Mouse (Mus musculus): ENCODE data around the gene Ehhadh.
A peak's percentile ranks its signal among the peaks of the same experiment; 100 is the strongest.
"Not testable (repeated sequence)": the region's sequence is repeated elsewhere in the genome, so short reads cannot be mapped to it uniquely, and the experiment has no call there.

The Ehhadh gene

GRCm38 (mm10) chr16:21793875-21794696 lies 6.5 kb upstream of the Ehhadh start, which contains the start of gene Map3k13:
TSS of gene Map3k13 (plus strand) at chr16:21794346.
- DNase-seq = peak; percentile 93

- DNase-seq = not testable (repeated sequence)
Measured at GRCm38 (mm10) chr16:21793080-21793810, 5.6 kb upstream of the Ehhadh start.

DNA sequence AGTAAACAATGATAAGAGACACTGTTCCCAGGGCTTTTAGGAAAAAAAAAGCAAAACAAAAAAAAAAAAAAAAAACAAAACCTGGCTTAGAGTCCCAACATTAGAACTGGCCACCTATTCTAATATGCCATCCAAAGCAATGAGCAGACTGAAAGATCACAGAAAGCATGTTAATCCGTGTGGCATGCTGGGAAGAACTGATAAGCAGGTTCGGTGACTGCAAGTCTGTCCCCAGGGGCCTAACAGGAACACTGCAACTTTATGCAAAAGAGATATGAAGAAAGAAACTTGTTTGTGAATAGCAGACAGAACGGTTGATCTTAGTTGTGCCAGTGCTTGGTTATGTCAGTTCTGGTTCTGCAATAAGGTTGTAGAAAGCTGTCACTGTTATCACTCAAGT lies 4.2 kb upstream of the Ehhadh start:
- DNase-seq = no peak

DNA sequence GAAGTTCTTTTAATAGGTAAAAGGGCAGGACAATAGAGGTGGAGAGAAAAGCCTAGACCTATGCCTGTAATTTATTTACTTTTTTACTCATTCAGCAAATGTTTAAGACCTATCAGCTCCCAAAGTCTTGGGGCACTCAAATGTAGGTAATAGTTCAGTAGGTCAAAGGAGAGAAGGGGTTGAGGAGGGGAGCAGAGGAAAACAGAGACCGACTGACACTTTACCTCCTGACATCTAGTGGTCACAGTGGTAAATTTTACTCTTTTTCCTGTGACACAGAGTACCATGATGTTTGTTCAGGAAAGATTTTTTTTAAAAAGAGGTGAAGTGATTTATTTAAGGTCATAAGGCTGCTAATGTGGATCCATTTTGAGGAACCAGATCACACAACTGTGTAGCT lies 2.9 kb upstream of the Ehhadh start:
- DNase-seq = no peak

- DNase-seq = no peak
Measured at GRCm38 (mm10) chr16:21789180-21789579, 1.6 kb upstream of the Ehhadh start.

GRCm38 (mm10) chr16:21788581-21788980 lies 974 bp upstream of the Ehhadh start:
- peak; percentile 46 for DNase-seq

DNA sequence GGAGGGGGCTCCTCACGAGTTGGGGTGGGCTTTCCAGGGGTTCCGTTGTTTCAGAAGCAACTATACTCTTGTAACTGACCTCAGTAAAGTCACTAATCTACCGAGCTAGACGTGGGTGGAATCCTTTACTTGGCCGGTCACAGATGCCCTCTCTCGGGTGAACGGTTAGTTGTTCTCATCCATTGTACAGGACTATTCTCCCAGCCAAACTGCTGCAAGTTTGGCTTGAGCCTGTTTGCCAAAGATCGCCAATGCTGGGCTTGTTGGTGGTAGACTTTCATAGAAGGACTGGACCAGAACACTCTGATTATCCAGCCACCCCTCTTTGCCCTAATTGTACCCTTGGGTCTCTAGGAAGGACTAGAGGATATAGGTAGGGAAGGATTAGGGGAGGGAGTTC lies 1.3 kb downstream of the Ehhadh start:
- DNase-seq = no peak

DNA sequence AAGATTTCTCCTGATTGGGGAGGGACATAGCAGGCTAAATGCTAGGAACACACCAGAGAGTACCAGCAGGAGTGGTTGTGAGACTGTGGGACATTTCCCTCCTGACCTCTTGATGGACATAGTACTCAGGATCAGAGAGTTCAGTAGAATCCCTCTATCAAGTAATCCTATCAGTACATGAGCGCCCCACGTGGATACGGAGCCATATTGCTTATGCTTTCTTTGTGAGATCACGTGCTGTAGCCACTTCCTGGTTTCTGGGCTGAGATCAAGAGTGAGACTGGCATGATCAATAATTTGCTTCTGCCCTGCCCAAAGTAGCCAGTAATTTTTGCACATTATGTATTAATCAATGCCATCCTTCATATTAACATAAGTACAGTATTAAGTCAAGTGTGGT lies 2.6 kb downstream of the Ehhadh start:
- no peak for DNase-seq

DNA sequence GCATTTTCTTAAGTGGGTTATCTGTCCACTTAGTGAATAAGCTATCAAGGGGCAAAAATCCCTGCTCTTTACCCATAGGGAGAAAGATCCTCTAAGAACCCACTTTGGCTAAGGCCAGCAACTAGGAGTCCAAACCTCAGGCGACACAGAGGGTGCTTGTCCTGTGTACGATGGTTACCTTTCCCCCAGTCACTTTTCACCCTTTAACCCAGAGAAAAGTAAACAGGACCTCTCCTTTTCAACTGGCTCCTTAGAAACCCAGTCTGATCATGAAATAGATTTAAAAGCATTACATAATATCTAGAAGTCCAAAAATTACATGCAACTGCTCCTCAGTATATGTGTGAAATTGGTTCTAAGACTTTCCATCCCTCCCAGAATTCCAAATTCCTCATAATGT lies 4.8 kb downstream of the Ehhadh start:
- no peak for DNase-seq

- DNase-seq = no peak
Measured at GRCm38 (mm10) chr16:21781895-21782294, 5.7 kb downstream of the Ehhadh start.

- DNase-seq = no peak
Measured at GRCm38 (mm10) chr16:21781277-21781676, 6.3 kb downstream of the Ehhadh start.

DNA sequence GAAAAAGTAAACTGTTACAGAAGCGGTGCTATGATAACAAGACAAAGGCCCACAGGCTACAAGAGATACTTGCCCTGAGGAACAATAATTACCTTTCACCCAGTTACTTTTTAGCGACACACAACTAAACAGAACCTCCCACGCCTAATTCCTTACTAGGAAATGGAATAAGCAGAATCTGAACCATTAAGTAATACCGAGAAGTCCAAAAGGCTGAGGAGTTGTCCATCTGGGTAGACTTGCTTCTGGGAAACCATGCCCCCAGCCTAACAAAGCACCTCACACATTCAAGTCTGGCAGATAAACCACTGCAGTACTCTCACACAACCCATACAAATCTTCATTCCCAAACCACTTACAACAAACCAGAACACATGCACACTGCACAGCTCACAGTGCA lies 8.5 kb downstream of the Ehhadh start:
- DNase-seq = no peak

DNA sequence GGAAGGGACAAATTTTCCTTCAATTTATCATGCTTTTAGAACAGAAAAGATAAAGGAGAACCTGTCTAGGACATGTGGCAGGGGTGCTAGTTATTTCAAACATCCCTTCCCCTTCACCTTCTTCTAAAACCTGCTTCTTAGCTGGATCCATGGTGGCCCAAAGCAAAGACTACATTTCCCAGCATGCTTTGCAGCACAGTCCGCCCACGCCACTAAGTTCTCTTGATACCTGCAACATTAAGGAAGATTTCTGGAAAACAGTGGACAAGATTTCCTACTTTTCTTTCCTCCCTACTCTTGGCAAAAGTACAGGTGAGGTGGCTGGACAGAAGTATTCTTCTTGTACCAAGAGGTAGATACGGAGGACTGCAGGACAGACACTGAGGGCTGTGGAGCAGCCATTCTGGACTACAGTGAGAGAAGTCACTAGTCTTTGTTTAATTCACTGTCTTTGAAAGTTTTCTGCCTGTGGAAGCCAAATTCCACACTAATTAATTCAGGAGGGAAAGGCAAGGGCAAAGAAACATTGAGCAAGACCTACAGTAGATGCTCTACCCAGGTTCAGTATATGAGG lies 9.2 kb downstream of the Ehhadh start:
- no peak for DNase-seq

- DNase-seq = no peak
Measured at GRCm38 (mm10) chr16:21774725-21775124, 12.9 kb downstream of the Ehhadh start.

DNA sequence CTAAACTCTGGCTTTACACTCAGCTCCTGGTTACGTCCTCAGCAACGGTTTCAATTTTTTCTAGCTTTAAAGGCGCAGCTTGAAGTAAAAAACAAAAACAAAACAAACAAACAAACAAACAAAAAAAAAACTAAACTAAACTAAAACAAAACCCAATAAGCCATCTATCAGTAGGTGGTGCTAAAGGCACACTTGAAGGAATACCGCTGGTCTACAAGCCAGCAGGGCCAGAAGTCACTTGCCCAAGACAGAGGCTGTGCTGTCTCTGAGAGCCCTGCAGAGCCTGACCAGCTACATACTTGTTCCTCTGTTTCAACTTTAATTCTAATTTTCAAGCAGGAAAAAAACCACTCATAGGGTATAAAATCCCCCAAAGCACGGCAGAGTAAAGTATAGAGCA lies 17.9 kb downstream of the Ehhadh start:
- peak; percentile 26 for DNase-seq

DNA sequence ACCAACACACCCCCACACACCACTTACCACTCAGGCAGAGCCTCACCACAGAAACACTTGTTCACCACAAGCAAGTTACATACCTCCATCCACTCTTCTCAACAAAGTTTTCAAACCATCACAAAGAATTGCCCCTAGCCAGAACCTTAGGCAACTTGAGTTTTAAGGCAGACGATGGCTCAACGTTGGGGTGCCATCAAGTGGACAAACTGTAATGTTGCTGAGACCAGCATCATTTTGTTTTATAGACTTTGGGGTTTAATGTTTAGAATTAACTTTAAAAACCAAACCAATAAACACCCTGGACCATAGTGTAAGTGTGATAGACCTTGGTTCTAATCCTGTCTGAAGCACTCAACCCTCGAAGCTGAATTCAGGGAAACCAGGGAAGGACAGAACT lies 19.4 kb downstream of the Ehhadh start:
- DNase-seq = no peak

DNA sequence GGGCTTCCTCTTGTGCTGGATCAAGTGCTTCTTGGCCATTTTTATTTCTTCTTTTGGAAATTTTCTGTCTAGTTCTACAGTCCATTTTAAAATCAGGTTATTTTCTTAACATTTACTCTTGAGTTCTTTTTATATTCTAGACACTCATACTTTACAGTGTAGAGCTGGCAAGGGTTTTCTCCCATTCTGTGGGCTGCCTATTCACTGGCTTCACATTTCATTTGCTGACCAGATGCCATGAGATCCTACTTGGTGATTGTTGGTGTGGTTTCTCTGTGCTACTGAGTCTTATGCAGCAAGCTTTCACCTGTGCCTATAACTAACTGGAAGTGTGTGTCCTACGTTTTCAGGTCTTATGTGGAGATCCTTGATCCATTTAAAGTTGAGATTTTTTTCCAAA lies 29.2 kb downstream of the Ehhadh start:
- no peak for DNase-seq

DNA sequence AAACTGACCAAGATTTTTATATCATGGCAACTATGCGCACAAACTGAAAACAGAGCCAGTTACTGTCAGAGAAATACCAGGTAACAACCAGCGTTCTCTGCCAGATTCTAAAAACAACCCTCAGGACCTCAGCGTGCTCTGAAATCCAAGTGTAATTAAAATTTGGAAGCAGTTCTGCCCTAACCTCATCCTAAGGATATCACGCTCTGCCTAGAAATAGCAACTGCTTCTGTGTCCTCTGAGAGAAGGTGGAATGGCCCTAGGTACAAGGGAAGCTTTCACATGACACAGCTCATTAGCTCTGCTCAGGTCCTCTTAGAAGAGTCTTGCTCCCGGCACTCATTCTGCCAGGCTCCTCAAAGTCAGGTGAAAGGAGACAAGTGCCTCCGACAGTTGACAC lies 44.2 kb downstream of the Ehhadh start:
- no peak for DNase-seq

- DNase-seq = no peak
Measured at GRCm38 (mm10) chr16:21742898-21743297, 44.7 kb downstream of the Ehhadh start.

DNA sequence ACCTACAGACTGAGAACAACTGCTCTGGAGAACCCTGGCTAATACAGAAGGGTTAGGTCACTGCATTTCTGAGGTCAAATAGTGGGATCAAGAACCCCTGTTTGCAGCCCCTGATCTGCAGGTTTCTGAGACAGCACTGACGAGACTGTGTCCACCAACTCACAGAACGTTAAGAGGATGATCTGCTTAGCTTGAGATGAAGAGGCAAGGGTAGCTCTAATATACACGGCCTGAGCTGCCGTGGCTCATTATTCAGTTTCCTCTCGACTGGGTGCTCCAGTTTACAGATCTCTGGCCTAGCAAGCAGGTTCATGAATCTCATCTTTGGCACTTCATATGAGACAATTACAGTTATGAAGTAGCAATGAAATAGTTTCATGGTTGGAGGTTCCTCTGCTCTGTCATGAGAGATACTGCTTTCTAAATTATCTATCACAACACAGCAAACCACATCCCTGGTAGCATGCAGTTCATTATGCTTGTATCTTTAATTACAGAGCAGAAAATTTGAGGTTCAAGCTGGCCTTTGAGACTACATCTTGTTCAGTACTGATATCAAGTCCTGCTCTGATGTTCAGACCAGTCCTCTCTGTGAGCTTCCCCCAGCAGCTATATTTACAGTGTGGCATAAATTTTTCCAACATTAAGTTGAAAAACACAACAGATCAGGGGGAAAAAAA lies 45.3 kb downstream of the Ehhadh start:
- no peak for DNase-seq

DNA sequence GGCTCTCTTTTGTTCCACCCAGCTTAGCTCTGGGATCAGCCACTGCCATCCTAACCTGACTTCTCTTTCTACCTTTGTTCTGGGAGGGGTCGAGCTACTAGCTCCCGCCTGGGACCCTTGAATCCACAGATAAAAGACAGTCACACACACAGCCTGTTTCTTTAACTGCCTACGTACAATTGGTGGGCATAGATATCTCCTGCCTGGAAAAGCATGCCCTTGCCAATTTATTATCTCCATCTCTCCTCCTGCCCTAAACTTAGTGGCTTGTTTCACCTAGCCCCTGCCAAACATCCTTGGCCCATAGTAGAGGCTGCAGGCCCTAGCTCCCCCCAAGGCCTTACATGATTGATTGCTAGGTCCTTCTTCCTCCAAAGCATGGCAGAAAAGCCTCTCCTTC lies 46.1 kb downstream of the Ehhadh start:
- DNase-seq = no peak

DNA sequence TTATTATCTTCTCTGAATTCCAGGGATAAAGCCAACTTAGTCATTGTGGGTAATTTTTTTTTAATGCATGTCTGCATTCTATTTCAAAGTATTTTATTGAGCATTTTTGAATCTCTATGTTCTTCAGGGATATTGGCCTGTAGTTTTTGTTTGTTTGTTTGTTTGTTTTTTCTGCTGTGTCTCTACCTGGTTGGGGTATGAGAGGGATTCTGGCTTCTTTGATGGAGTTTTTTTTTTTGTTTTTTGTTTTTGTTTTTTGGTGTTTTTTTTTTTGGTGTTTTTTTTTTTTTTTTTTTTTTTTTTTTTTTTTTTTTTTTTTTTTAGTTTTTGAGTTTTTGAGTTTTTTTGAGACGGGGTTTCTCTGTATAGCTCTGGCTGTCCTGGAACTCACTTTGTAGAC lies 52.0 kb downstream of the Ehhadh start:
- no peak for DNase-seq

- DNase-seq = peak; percentile 38
Measured at GRCm38 (mm10) chr16:21727897-21728364, 59.7 kb downstream of the Ehhadh start.

Measured in kidney, adult 11 months (tissue).